Mouse (Mus musculus): Measurements from ENCODE around the gene Plcb2. TPM values are rescaled to one million over a fixed set of nuclear protein-coding genes. Genes with fewer than 3 reads are reported as not detected.

Plcb2 gene
- total RNA-seq, 2 experiments from 2014 or later = 1.8 to 2.1 TPM

DNA sequence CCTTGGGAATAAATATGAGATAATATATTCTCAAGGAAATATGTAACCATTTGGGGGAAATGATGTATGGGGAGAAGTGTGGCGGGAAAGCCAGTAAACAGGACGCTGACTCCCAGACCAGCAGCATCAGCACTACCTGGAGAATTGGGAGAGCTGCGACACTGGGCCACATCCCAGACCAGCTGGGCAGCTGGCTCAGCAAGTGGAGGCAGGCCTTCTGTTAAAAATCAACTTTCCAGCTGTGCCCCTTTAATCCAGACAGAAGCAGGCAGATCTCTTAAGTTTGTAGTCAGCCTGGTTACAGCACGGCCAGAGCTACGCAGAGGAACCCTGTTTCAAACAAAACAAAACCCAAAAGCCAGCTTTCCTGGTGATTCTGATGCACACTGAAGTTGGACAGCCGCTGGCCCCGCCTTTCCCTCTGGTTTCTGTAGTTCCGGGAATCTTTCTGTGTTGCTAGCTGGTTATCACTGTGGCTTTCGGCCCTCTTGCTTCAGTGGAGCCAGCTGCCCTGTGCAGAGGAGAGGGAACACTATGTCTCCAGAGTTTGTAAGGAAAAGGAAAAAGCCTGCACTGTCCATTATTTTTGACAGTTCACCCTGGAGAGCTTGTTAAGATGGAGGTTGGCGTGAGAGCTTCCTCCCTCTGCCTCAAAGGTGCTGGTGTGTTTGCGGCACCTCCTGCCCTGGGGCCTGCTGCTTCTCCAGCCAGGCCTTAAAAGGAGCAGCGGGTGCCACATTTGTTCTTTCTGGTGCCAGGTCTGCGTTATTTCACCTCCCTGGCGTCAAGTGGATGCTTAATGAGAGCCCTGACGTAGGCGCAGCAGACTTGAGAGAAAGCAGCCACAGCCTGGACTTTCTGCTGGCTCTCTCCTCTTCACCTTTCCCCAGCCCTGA lies 23.9 kb upstream of the Plcb2 start:
- DNase-seq = no peak
- intact Hi-C loops (cut with DNase I) = no loop called here

DNA sequence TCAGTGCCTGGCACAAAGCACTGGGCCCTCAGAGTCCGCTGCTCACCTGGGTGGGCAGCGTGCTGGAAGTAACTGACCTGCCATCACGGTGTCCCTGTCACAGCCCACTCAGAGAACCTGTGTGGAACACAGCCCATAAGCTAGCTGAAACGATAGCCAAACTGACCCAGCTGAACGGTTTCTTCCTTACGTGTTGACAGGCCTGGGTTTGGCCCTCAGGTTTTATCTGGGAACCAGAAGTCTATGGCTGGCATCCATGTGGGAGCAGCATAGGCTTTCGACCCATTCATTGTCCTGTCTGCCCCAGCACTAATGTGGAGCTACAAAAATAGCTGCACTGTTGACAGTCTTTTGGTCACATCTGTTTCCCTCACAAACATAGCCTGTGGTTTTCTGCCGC lies 22.2 kb upstream of the Plcb2 start:
- no peak for DNase-seq
- intact Hi-C loops (cut with DNase I) = no loop called here

DNA sequence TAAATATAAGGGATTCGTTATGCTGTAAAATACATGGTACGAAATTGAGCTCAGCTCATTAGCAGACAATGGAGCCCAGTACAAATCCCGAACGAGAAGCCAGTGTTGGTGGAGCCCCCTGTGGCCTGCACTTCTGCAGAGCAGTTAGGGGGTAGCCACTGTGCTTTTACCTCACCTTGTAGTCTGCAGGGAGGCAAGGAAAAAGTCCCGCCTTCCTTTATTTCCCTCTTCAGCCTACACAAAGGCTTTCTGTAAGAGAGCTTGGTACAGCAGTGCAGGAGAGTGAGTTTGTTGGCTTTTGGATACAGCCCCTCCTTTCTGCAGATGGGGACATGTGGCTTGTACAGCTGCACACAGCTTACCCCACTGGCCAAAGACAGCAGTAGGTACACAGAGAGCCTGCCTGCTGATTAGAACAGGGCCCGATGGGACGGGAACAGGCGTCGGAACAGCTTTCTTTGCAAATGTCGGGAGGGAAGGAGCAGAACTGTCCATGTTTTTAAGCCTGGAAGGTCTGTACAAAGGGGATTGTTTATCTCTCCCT lies 21.2 kb upstream of the Plcb2 start:
- DNase-seq = no peak
- intact Hi-C loops (cut with DNase I) = loop anchor here (5.0 to 10.0 kb wide), 2 partner anchors 47 to 135 kb away; partner anchors contain the start of gene Ankrd63

DNA sequence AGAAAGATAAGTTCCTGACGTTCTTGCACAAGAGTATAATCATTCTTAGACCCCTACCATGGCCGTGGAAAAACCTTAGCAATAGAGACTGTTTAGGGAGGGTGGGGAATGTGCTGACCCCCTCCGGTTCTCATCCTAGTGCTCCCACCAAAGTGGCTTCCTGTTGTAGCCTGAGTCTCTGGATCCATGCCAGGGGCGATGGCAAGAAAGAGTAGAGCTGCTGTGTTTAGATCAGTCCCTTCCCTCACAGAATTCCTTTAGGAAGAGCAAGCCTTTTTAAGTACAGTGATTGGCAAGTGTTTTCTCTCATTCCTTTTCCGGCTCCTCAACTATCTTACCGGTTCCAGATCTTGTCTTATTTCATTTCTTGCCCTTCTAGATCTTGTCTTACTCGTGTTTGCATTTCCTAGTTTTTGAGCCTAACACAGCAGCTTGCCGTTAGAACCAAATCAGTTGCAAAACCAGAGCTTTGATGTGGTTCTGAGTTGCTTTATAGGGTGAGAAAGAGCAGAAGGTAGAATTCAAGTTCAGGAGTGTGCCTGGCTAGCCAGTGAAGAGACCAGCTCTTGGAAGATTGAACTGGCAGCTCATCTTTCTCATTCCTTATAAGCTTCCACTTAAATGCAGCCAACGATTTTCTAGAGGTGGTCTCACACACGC lies 19.2 kb upstream of the Plcb2 start:
- intact Hi-C loops (cut with DNase I) = loop anchor here (5.0 to 10.0 kb wide), 2 partner anchors 45 to 137 kb away; partner anchors contain the start of gene Ankrd63
- peak; percentile 60 for DNase-seq

DNA sequence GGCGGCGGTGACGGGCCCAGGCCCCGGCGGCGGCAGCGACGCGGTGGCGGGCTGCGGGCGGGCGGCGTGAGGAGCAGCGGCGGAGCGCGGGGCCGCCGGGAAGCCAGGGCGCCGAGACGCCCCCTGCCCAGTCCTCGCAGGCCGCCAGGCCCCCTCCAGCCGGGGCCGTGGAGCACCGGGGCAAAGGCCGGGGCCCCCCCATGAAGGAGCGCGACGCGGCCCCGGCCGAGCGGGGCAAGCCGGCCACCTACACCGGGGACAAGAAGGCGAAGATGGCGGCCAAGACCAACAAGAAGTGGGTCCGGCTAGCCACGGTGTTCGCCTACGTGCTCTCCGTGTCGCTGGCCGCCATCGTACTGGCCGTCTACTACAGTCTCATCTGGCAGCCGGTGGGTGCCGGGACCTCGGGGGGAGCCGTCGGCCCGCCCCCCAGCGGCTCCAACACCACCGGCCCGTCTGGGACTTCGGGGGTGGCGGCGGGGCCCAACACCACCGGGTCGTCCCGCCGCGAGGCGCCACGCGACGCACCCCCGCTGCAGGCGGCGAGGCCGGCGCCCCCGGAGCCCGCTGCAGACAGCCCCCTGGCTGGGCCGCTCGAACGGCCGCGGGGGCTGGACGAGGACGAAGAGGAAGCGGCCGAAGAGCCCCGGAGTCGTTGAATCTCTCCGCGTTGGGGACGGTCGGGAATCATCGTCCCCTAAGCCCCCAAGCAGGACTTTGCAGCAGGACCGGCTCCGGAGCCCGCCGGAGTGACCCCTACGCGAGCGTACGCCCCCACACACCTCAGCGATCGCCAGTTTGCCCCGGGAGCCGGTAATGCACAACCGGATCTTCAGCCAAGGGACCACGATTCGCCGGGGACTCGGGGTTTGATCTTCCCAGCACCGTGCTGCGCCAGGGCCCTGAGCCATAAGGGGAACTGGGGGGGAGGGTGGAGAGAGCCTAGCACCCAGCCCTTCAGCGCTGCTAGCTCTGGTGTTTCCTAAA lies 18.0 kb upstream of the Plcb2 start:
- intact Hi-C loops (cut with DNase I) = loop anchor here (5.0 to 10.0 kb wide), 2 partner anchors 44 to 139 kb away; partner anchors contain the start of gene Ankrd63
- peak; percentile 44 for DNase-seq

DNA sequence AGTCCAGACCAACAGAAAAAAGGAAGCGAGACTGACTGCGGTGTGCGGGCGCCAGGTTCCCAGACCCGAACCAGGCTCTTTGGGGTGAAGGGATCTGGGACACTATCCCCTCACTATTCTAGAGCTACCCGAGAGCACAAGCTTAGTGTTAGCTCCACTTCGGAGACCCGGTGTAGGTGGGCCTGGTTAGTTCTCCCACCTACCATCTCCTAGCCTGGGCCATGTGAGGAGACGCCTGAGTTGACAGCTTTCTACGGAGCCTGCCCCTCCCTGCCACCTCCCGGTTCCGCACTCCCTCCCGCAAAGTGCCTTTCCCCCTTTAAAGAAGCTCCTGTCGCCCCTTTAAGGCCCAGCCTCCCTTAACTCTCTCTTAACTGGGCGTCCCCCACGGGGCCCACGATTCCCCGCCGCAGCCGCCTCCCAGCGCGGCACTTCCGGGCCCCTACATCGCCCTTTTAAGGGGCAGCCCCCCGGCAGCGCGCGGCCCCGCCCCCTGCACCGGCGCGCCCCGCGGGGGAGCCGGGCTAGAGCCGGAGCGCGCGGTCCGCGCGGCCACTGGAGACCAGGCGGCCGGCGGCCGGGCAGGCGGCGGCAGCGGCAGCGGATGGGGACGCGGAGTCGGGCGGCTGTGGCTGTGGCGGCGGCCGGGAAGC lies 17.1 kb upstream of the Plcb2 start, which contains the start of gene Inafm2:
Gene Inafm2 (plus strand): TSS at position 527 of the 653 bp plus-strand sequence.
- intact Hi-C loops (cut with DNase I) = loop anchor here (5.0 to 10.0 kb wide), 2 partner anchors 43 to 139 kb away; partner anchors contain the start of gene Ankrd63
- peak; percentile 92 for DNase-seq

DNA sequence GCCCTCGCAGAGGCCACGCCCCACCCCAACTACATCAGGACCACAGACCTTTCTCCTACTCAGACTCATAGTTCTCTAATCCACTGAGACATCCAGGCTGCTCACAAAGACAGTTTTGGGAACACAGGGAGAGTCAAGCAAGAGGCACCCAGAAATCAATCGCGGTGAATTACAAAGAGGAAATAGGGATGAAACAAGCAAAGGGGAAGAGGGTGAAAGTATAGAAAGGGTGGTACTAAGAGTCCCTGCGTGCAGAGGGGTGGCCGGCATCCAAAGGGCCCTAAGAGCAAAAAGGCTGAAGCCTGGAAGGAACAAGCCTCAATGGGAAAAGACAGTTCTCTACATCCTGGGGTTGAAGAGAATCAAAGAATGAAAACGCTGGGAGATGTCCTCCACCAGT lies 16.4 kb upstream of the Plcb2 start:
- intact Hi-C loops (cut with DNase I) = loop anchor here (5.0 to 10.0 kb wide), 2 partner anchors 42 to 140 kb away; partner anchors contain the start of gene Ankrd63

DNA sequence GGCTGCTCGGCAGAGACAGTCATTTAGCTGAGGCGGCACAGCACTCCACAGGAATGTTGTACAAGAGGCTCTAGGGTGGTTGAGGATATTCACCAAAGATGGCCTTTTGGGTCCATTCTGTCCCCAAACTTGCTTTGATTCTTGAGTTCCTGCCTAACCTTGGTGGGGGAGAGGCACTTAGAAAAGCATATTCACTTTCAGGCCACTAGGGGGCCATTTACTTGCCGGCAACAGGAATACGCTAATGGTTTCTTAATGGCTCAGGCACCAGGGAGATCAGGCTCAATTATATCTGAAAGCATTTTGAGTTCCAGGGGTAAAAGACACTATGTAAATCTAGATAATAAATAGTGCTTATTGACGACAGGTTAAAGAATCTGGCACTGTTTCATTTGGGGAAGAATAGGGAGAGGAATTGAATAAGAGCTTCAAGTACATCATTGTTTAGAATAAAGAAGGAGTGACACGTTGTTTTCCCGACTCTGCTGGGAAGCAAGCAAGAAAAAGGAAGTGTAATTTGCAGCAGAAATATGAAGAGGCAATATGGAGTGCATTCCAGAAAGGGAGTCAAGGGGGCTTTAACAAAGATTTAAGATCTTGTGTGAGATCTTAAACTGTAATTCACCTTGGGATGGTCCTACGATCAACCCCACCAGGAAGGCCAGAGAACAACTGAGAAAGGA lies 15.2 kb upstream of the Plcb2 start:
- DNase-seq = no peak
- intact Hi-C loops (cut with DNase I) = loop anchor here (10.0 kb wide), 1 partner anchor 141 kb away; no protein-coding TSS in a partner anchor

More for the DNA sequence above, 16.4 kb upstream of the Plcb2 start:
- DNase-seq = no peak

DNA sequence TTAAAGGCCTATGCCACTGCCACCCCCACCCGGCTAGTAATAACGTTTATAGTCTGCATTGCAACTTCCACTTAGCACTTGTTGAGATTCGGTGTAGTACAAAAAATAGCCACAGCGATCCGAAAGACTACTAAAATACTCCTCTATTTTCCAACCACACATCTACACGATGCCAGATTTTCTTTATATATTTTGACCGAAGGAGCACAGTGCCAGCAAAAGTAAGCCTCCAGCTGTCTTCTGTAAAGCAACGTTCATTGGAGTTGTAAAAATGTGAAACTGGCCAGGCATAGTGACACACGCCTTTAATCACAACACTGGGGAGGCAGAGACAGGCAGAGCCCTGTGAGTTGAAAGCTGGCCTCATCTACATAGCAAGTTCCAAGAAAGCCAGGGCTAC lies 12.9 kb upstream of the Plcb2 start:
- DNase-seq = no peak
- intact Hi-C loops (cut with DNase I) = loop anchor here (10.0 kb wide), 1 partner anchor 144 kb away; no protein-coding TSS in a partner anchor

DNA sequence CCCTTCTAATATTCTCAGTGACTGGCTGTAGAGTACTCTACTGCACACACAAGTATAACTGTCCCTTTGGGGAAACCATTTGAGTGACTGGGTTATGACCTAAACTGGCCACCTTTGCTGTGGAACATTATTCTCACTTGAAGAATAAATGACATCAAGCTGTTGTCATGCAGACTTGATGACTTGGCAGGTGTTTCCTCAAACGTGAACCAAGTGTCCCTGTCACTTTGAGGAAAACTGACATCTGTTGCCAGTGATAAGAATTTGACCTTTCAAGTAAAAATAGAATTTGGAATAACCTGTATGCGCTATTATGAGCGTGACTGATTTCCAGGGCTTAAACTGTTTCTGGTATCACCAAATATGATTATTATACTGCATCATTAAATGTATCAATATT lies 12.1 kb upstream of the Plcb2 start:
- intact Hi-C loops (cut with DNase I) = loop anchor here (10.0 kb wide), 1 partner anchor 144 kb away; no protein-coding TSS in a partner anchor
- DNase-seq = no peak

DNA sequence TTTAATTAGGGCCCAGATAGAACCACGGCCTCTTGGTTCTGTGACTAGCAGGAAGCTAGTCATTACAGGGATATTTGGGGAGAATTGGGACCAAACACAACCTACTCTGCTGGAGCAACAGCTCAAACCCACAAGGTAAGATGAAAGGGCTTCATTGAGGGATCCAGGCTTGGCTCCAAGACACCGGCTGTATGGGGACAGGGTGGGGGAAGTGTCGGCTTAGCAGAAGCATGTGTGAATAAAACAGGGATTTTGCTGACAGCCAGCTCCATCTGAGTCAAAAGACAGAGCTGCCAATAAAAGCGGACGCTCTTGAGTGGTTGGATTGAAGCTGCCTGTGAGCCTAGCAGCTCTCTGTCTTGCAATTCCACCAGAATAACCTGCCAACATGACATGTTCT lies 5.1 kb upstream of the Plcb2 start:
- peak; percentile 34 for DNase-seq
- intact Hi-C loops (cut with DNase I) = no loop called here

DNA sequence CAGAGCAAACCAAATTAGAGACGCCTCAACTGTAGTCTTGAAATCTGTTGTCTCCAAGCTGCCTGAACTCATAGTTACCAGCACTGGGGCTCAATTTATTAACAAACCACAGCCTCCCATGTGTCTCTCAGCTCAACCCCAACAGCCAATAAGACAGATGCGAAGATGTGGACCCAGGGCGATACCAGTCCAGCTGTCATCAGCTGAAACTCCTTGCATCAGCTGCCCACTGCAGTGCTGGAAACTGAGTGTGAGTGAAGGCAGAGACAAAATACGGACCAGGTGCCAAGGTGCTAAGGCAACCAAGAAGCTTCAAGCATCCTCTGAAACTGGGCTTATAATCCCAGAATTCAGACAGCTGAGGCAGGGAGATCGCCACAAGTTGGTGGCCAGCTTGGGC lies 3.7 kb upstream of the Plcb2 start:
- intact Hi-C loops (cut with DNase I) = no loop called here
- no peak for DNase-seq

DNA sequence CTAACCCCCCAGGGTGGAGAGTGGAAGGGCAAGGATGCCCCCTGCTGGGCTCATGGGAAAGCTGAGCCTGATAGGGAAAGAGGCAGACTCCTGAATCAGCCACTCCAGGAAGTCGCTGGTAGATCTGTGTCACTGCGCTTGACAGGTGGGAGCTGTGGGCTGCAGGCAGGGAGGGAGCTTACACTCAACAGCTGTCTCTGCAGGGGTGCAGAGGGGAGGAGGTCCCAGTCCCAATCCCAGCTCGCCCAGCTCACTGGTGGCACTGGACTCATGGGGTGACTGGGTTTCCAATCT lies 2.3 kb upstream of the Plcb2 start:
- intact Hi-C loops (cut with DNase I) = no loop called here
- peak; percentile 59 for DNase-seq

DNA sequence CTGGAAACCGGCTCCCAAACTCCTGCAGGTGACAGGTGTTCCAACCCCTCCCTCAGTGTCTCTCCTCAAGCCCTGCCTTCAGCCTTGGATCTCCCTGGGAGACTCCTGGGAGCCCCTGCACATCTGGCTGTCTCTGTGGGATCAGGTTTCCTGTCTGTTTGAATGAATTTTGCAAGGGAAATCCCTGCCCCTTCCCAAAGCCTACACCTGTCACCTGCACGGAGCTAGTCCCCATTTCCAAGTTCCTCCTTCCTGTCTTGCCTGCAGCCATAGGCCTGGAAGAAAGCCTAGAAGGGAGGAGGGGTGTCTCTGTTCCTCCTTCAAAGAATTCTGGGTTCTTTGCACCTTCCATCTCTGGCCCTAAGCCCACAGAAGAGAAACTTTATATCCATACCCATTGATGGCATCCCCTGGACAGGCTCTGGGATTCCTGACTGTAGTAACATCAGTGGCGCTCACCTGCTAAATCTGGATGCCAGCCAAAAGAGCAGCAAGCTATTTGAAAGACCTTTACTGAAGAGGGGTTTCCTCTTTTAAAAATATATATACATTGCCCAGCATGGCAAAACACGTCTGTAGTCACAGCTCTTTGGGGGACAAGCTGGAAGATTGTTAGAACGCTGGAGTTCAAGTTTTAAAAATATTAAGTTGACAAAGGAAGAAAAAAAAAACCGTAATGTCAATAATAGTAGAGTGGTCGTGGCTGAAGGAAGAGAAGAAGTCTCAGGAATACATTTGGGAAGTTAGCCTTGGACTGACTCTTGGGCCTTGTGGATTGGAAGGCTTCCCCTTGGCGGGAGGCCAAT lies 1.8 kb upstream of the Plcb2 start:
- no peak for DNase-seq
- intact Hi-C loops (cut with DNase I) = no loop called here

DNA sequence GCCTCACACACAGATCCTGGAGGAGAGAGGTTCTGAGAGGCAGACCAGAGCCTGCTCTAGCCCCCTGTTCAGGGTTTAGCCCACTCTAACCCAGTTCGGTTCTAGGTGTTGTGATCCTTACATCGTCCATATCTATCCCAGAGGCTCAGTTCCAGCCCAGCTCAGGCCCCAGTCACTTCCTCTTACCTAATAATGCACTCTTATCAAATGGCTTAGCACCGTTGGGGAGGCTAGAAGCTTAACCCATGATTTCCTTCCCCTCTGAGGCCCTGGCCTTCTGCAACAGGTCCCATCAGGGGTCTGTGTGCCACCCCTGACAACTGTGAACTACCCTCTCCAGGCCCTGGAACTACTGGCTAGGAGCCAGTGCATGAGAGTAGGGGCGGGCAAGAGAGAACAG lies 956 bp upstream of the Plcb2 start:
- no peak for DNase-seq
- intact Hi-C loops (cut with DNase I) = no loop called here

DNA sequence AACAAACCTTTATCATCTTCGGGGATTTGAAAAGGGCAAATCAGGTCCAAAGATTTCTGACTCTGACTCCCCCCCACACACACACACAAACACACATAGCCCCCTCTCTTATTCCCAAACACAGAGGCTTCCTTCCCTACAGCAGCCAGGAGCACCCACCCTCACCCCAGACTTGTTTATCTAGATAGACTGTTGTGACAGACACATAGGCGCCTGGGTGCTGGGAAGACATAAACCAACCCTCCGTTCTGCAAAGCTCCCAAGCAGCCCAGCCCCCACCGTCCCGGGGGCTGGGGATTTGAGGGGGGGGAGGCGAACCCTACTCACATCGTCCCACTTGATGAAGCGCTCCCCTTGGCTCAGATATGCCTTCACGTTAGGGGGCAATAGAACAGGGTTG lies 327 bp downstream of the Plcb2 start:
- intact Hi-C loops (cut with DNase I) = no loop called here
- DNase-seq = no peak

DNA sequence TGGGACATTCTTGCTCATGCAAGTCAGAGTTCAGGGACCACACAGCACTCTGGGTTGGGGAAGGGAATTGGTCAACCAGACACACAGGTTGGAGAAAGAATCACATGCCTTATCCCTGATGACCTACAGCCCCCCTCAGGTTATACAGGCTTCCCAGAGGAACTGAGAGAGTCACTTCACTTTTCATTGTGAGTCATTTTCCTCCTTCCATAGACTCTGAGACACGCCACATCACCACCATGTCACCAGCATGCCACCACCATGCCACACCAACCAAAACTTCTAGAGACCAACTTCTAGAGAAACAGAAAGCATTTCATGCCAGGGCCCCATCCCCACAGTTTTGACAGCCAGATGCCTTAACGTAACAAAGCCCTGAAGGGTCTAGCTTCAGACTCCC lies 1.4 kb downstream of the Plcb2 start:
- intact Hi-C loops (cut with DNase I) = no loop called here
- no peak for DNase-seq

DNA sequence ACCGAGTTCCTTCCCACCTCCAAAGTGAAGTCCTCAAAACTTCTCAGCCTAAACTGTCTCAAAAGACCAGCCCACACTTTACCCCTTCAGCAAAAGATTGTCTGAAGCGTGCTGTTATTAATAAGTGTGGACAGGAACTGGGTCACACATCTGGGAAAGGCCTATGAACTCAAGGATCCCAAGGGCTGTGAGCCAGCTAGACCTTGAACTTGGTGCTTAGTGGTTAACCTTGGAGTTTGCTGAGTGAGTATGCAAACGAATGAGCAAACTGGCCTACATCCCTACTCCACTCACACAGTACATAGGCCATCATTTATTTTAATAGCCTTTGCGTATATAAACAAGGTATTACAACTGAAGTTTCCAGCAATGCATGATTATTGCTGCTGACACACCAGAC lies 2.7 kb downstream of the Plcb2 start:
- intact Hi-C loops (cut with DNase I) = no loop called here
- DNase-seq = no peak

Data from left cerebral cortex, postnatal 4 days (tissue).